Mouse (Mus musculus) limb, embryonic 15.5 days (tissue): ENCODE data around the gene Suco. TPM values are rescaled to one million over a fixed set of nuclear protein-coding genes. Genes with fewer than 3 reads are reported as not detected.

Experiments used
- ATAC-seq: fragments of 200-750 bp; cut with Nextera tagmentation; 2 replicates; pipeline ENCODE4 v1.8.0; 2017; ENCODE audit warnings: low read depth, moderate TSS enrichment; ENCODE audit not compliant: insufficient number of reproducible peaks, low FRiP score, low TSS enrichment
- H3K27ac ChIP-seq: fragments of 300-500 bp; sonication (generic); 2 replicates; pipeline ENCODE4 v1.5.1; 2015; ENCODE audit warnings: moderate library complexity, mild to moderate bottlenecking, inconsistent platforms
- H3K27me3 ChIP-seq: fragments of 300-500 bp; sonication (generic); 2 replicates; pipeline ENCODE4 v1.6.1; 2015; ENCODE audit warnings: inconsistent platforms
- H3K36me3 ChIP-seq: fragments of 300-500 bp; sonication (generic); 2 replicates; pipeline ENCODE4 v1.6.1; 2015; ENCODE audit warnings: inconsistent platforms
- H3K4me1 ChIP-seq: fragments of 300-500 bp; sonication (generic); 2 replicates; pipeline ENCODE4 v1.6.1; 2015; ENCODE audit warnings: inconsistent platforms
- H3K4me2 ChIP-seq: fragments of 300-500 bp; sonication (generic); 2 replicates; pipeline ENCODE4 v1.6.1; 2015; ENCODE audit warnings: mild to moderate bottlenecking, inconsistent platforms
- H3K4me3 ChIP-seq: fragments of 300-500 bp; sonication (generic); 2 replicates; pipeline ENCODE4 v1.5.1; 2015; ENCODE audit warnings: mild to moderate bottlenecking, inconsistent platforms
- H3K9ac ChIP-seq: fragments of 300-500 bp; sonication (generic); 2 replicates; pipeline ENCODE4 v1.6.1; 2015; ENCODE audit warnings: inconsistent platforms
- H3K9me3 ChIP-seq: fragments of 300-500 bp; sonication (generic); 2 replicates; pipeline ENCODE4 v1.6.1; 2016; ENCODE audit warnings: inconsistent platforms
- WGBS: fragments of 180-500 bp; shearing (Covaris S2); methylation state at CpG from one replicate; pipeline ENCODE4 v1.1.7; 2015; 5-methylcytosine and 5-hydroxymethylcytosine counted together
- polyA plus RNA-seq: library from polyadenylated mRNA; unstranded; fragments of >200 nt; fragmentation: Nextera tagmentation; extraction: Ambion mirVana; gene quantifications from 2 replicates; pipeline ENCODE4 v1.2.1, GENCODE M21; 2015

Suco gene
- polyA plus RNA-seq, 1 experiment from 2014 or later: 23.3 TPM

- no peaks in the 10 kb centered on the region for H3K4me1 ChIP-seq
- no peak for ATAC-seq
Observed at GRCm38 (mm10) chr1:161887679-161888260, 11.3 kb upstream of the Suco start.

GRCm38 (mm10) chr1:161885762-161886161, 9.3 kb upstream of the Suco start:
- Histone ChIP-seq H3K4me2 (no peak overlapping the region), H3K27me3 (no peaks in the 10 kb centered on the region), H3K27ac (no peak overlapping the region), H3K9me3 (no peaks in the 10 kb centered on the region), H3K4me1 (no peaks in the 10 kb centered on the region), H3K4me3 (no peak overlapping the region), H3K9ac (no peak overlapping the region), H3K36me3 (no peaks in the 10 kb centered on the region)
- WGBS: 69% methylated on average over 1 of the region's 1 CpGs
- no peak for ATAC-seq

More at GRCm38 (mm10) chr1:161887679-161888260, 11.3 kb upstream of the Suco start:
- no peak overlapping the region for H3K9ac ChIP-seq
- H3K27me3 ChIP-seq: no peaks in the 10 kb centered on the region
- H3K9me3 ChIP-seq: no peaks in the 10 kb centered on the region
- no peak overlapping the region for H3K4me3 ChIP-seq
- H3K36me3 ChIP-seq: no peaks in the 10 kb centered on the region
- H3K4me2 ChIP-seq: no peak overlapping the region
- WGBS: 86% methylated on average over 12 of the region's 12 CpGs
- H3K27ac ChIP-seq: no peak overlapping the region

- WGBS: 20% methylated on average over 5 of the region's 5 CpGs
- H3K27me3 ChIP-seq: no peaks in the 10 kb centered on the region
- H3K27ac ChIP-seq: peak overlapping the region; percentile 98
- ATAC-seq: no peak
- H3K9me3 ChIP-seq: no peaks in the 10 kb centered on the region
- peaks cover 6% of the 10 kb centered on the region; the same call in 1 of the 2 replicates for H3K4me1 ChIP-seq
- peak overlapping the region; percentile 1; the same call in 1 of the 2 replicates for H3K9ac ChIP-seq
- H3K4me2 ChIP-seq: peak overlapping the region; percentile 52
- peak overlapping the region; percentile 89 for H3K4me3 ChIP-seq
- H3K36me3 ChIP-seq: no peaks in the 10 kb centered on the region
Observed at GRCm38 (mm10) chr1:161877580-161878142, 1.2 kb upstream of the Suco start.

- Histone ChIP-seq H3K27me3 (no peaks in the 10 kb centered on the region), H3K27ac (peak overlapping the region; percentile 98), H3K9ac (peak overlapping the region; percentile 92), H3K4me3 (peak overlapping the region; percentile 89), H3K4me1 (peaks cover 6% of the 10 kb centered on the region; the same call in 1 of the 2 replicates), H3K4me2 (peak overlapping the region; percentile 71), H3K9me3 (no peaks in the 10 kb centered on the region), H3K36me3 (no peaks in the 10 kb centered on the region)
- WGBS: under 1% methylated on average over 34 of the region's 34 CpGs
- peak; percentile 32 for ATAC-seq
Observed at GRCm38 (mm10) chr1:161875706-161876552, 553 bp downstream of the Suco start.

- Histone ChIP-seq H3K27ac (no peak overlapping the region), H3K4me3 (no peak overlapping the region), H3K36me3 (no peaks in the 10 kb centered on the region), H3K9me3 (no peaks in the 10 kb centered on the region), H3K27me3 (no peaks in the 10 kb centered on the region), H3K4me2 (no peak overlapping the region), H3K4me1 (no peaks in the 10 kb centered on the region), H3K9ac (no peak overlapping the region)
- ATAC-seq: no peak
- WGBS: 73% methylated on average over 1 of the region's 1 CpGs
Observed at GRCm38 (mm10) chr1:161869422-161869821, 7.1 kb downstream of the Suco start.

- no peak for ATAC-seq
- no peaks in the 10 kb centered on the region for H3K4me1 ChIP-seq
- H3K9ac ChIP-seq: no peak overlapping the region
- no peak overlapping the region for H3K4me2 ChIP-seq
- H3K27ac ChIP-seq: no peak overlapping the region
- H3K36me3 ChIP-seq: no peaks in the 10 kb centered on the region
- H3K9me3 ChIP-seq: no peaks in the 10 kb centered on the region
- no peaks in the 10 kb centered on the region for H3K27me3 ChIP-seq
- H3K4me3 ChIP-seq: no peak overlapping the region
Observed at GRCm38 (mm10) chr1:161868413-161868812, 8.1 kb downstream of the Suco start.

GRCm38 (mm10) chr1:161863742-161864141, 12.7 kb downstream of the Suco start:
- Histone ChIP-seq H3K4me2 (no peak overlapping the region), H3K4me1 (no peaks in the 10 kb centered on the region), H3K36me3 (no peaks in the 10 kb centered on the region), H3K27ac (no peak overlapping the region), H3K27me3 (no peaks in the 10 kb centered on the region), H3K4me3 (no peak overlapping the region), H3K9me3 (no peaks in the 10 kb centered on the region), H3K9ac (no peak overlapping the region)
- WGBS: 22% methylated on average over 2 of the region's 2 CpGs
- ATAC-seq: no peak

GRCm38 (mm10) chr1:161859248-161859647, 17.2 kb downstream of the Suco start:
- no peaks in the 10 kb centered on the region for H3K4me1 ChIP-seq
- no peak for ATAC-seq
- 87% methylated on average over 2 of the region's 2 CpGs for whole genome bisulfite sequencing

GRCm38 (mm10) chr1:161826677-161827076, 49.8 kb downstream of the Suco start:
- H3K36me3 ChIP-seq: peaks cover 25% of the 10 kb centered on the region
- H3K4me2 ChIP-seq: no peak overlapping the region
- H3K27ac ChIP-seq: no peak overlapping the region
- H3K4me1 ChIP-seq: no peaks in the 10 kb centered on the region
- no peak for ATAC-seq
- no peaks in the 10 kb centered on the region for H3K27me3 ChIP-seq
- H3K9ac ChIP-seq: no peak overlapping the region
- no peak overlapping the region for H3K4me3 ChIP-seq
- 70% methylated on average over 2 of the region's 2 CpGs for WGBS
- no peaks in the 10 kb centered on the region for H3K9me3 ChIP-seq

More at GRCm38 (mm10) chr1:161859248-161859647, 17.2 kb downstream of the Suco start:
- no peak overlapping the region for H3K4me2 ChIP-seq
- H3K36me3 ChIP-seq: peaks cover 11% of the 10 kb centered on the region
- no peaks in the 10 kb centered on the region for H3K9me3 ChIP-seq
- H3K27me3 ChIP-seq: no peaks in the 10 kb centered on the region
- no peak overlapping the region for H3K27ac ChIP-seq
- no peak overlapping the region for H3K9ac ChIP-seq
- H3K4me3 ChIP-seq: no peak overlapping the region

- 80% methylated on average over 5 of the region's 5 CpGs for WGBS
- H3K27me3 ChIP-seq: no peaks in the 10 kb centered on the region
- ATAC-seq: no peak
- H3K4me3 ChIP-seq: no peak overlapping the region
- no peak overlapping the region for H3K27ac ChIP-seq
- no peaks in the 10 kb centered on the region for H3K4me1 ChIP-seq
- H3K9ac ChIP-seq: no peak overlapping the region
- no peaks in the 10 kb centered on the region for H3K9me3 ChIP-seq
- no peak overlapping the region for H3K4me2 ChIP-seq
- 0 out of 2 replicates have a peak, but pooled peaks cover 3% of the 10 kb centered on the region for H3K36me3 ChIP-seq
Observed at GRCm38 (mm10) chr1:161809428-161809827, 67.1 kb downstream of the Suco start.

GRCm38 (mm10) chr1:161808980-161809379, 67.5 kb downstream of the Suco start:
- no peak for ATAC-seq
- Histone ChIP-seq H3K36me3 (0 out of 2 replicates have a peak, but pooled peaks cover 3% of the 10 kb centered on the region), H3K27me3 (no peaks in the 10 kb centered on the region), H3K4me3 (no peak overlapping the region), H3K9ac (no peak overlapping the region), H3K27ac (no peak overlapping the region), H3K9me3 (no peaks in the 10 kb centered on the region), H3K4me2 (no peak overlapping the region), H3K4me1 (no peaks in the 10 kb centered on the region)
- WGBS: 82% methylated on average over 6 of the region's 6 CpGs

GRCm38 (mm10) chr1:161804541-161804971, 71.9 kb downstream of the Suco start:
- Histone ChIP-seq H3K27me3 (no peaks in the 10 kb centered on the region), H3K4me1 (no peaks in the 10 kb centered on the region), H3K9ac (no peak overlapping the region), H3K36me3 (no peaks in the 10 kb centered on the region), H3K27ac (no peak overlapping the region), H3K4me2 (no peak overlapping the region), H3K9me3 (no peaks in the 10 kb centered on the region), H3K4me3 (no peak overlapping the region)
- 56% methylated on average over 8 of the region's 8 CpGs for WGBS
- ATAC-seq: no peak
